Mouse (Mus musculus): Measurements from ENCODE around the gene Sult2a7.

Sult2a7 gene

GRCm38 (mm10) chr7:14494130-14494529 lies at the start of gene Sult2a7:
Sult2a7 (minus strand) TSS chr7:14494230.
- DNase-seq = no peak

DNA sequence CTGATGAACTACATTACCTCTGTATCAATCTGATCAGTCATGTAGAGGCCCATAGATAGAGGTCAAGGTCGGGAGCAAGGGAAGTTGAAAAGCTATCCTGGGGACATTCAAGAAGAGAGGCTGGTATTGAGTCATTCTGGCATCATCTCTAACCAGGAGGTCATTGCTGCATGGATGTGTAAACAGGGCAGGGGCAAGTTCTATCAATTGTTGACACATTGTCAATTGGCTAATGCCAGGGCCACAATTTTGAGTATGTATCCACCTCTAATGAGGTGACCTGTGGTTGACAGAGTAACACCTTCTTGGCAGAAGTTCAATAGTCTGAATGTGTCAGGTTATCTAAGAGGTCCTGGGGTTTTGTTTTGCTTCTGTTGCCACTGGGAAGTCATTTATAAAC lies 31.2 kb upstream of the Sult2a7 start:
- DNase-seq = no peak

DNA sequence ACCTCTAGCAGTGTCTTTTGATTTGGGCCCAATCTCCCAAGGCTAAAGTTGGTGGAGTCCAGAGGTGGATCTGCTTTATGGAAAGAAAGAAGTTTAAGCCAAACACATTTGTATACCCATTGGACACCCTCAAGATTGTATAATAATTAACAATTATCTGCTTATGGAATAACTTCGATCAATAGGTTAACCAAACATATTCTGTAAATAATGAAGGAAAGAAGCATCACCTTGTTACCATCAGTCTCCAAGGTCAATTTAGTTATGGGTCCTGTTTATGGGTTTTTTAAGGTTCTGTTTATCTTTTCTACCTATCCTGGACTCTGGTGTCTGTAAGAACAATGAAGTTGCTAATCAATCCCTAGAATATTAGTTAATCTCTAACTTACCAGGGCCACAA lies 28.6 kb upstream of the Sult2a7 start:
- DNase-seq = no peak

DNA sequence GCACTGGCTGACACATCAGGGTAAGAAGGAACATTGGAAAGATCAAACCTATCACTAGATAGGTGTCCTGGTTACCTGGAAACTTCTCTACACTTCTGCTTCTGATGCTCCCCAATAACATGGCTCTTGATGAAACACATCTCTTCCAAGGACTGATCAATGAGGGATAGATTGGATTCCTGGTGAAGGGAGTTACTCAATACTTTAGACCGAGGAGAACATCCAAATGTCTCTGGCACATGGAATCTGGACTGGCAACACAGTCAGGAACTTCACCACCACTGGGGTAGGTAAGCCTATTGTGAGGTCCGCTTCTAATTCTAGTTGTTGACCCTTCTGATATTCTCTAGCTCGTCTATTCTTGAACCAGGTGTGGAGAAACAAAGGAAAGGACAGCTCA lies 24.3 kb upstream of the Sult2a7 start:
- DNase-seq = no peak

GRCm38 (mm10) chr7:14492886-14493285 lies 1.1 kb downstream of the Sult2a7 start:
- DNase-seq = no peak

- no peak for DNase-seq
Measured at GRCm38 (mm10) chr7:14446534-14446933, 47.5 kb downstream of the Sult2a7 start, which contains the start of gene Sult2a8. Sult2a8 (minus strand) TSS chr7:14446769.

- DNase-seq = no peak
Measured at GRCm38 (mm10) chr7:14439581-14439980, 54.4 kb downstream of the Sult2a7 start.

DNA sequence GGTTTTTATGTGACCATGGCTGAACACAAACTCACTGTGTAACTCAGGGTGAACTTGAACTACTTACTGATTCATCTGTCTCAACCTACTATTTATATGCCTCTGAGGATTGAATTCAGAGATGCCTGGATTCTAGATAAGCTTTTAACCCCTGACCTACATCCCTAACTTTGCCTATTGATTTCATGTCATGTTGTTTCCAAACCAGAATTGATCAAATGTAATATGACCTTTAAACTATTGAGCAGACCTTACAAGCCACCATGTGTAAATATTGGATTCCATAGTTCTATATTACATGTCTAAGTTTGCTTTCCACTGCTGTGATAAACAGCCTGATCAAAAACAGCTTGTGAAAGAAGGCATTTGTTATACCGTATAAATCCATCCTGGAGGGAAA lies 55.5 kb downstream of the Sult2a7 start:
- no peak for DNase-seq

- no peak for DNase-seq
Measured at GRCm38 (mm10) chr7:14438029-14438428, 56.0 kb downstream of the Sult2a7 start.
